Mouse (Mus musculus) gastrocnemius, postnatal 4 days (tissue): Measurements from ENCODE around the gene Pdp2. TPM values are rescaled to one million over a fixed set of nuclear protein-coding genes. Genes with fewer than 3 reads are reported as not detected.
A peak's percentile ranks its signal among the peaks of the same experiment; 100 is the strongest.
"Not testable (repeated sequence)": the region's sequence is repeated elsewhere in the genome, so short reads cannot be mapped to it uniquely, and the experiment has no call there.

Source experiments
- DNase-seq, 2 experiments: peaks; one replicate each; pipeline ENCODE4 v3.0.0; 2021 to 2022; ENCODE audit warnings: low spot score in 2 of 2, mixed read lengths in 2 of 2
- long read RNA-seq, 2 experiments: library from polyadenylated mRNA; stranded (forward); transcript quantifications; one replicate each; pipeline ENCODE4 v2.0.0; 2021
- total RNA-seq, 2 experiments: library from RNA; stranded (reverse); gene quantifications; 2 replicates each; pipeline ENCODE4 v1.2.3; 2021

Pdp2 gene
- total RNA-seq, result 1 to 10 TPM; 5.9 to 6.9 TPM
- long read RNA-seq, experiment 1, full-length matches to known transcripts, result 1 of 2 reads
- long read RNA-seq, experiment 1, partial matches to known transcripts, result 0 of 2 reads
- long read RNA-seq, experiment 1, other reads (novel, unspliced or antisense), result 1 of 2 reads
- long read RNA-seq, experiment 2, full-length matches to known transcripts, result 3 of 4 reads
- long read RNA-seq, experiment 2, partial matches to known transcripts, result 0 of 4 reads
- long read RNA-seq, experiment 2, other reads (novel, unspliced or antisense), result 1 of 4 reads

- DNase-seq, result peak; percentile 55 to 84
These were observed at the start of gene Pdp2 for GRCm38 (mm10) chr8:104591133-104591834. TSS of gene Pdp2 (plus strand) at chr8:104591451.

GRCm38 (mm10) chr8:104541515-104541880 lies 49.8 kb upstream of the Pdp2 start:
- DNase-seq, result no peak

GRCm38 (mm10) chr8:104542160-104542559 lies 49.1 kb upstream of the Pdp2 start:
- no peak for DNase-seq

- DNase-seq, result no peak
These were observed 47.7 kb upstream of the Pdp2 start for GRCm38 (mm10) chr8:104543440-104544045.

- DNase-seq, result no peak
These were observed 36.1 kb upstream of the Pdp2 start for GRCm38 (mm10) chr8:104555191-104555590.

- no peak for DNase-seq
These were observed 34.0 kb upstream of the Pdp2 start for GRCm38 (mm10) chr8:104557226-104557625.

- no peak for DNase-seq
These were observed 30.5 kb upstream of the Pdp2 start for GRCm38 (mm10) chr8:104560731-104561130.

GRCm38 (mm10) chr8:104564633-104565456 lies 26.4 kb upstream of the Pdp2 start:
- DNase-seq, result peak; percentile 69 to 84

- DNase-seq, result no peak
These were observed 25.8 kb upstream of the Pdp2 start for GRCm38 (mm10) chr8:104565457-104565798.

GRCm38 (mm10) chr8:104569559-104569958 lies 21.7 kb upstream of the Pdp2 start:
- no peak for DNase-seq

- peak; percentile 65 to 84 for DNase-seq
These were observed 20.6 kb upstream of the Pdp2 start for GRCm38 (mm10) chr8:104570436-104571343.

- DNase-seq, result no peak
These were observed 14.4 kb upstream of the Pdp2 start for GRCm38 (mm10) chr8:104576820-104577219.

GRCm38 (mm10) chr8:104577606-104578005 lies 13.6 kb upstream of the Pdp2 start:
- not testable (repeated sequence) for DNase-seq

- DNase-seq, result no peak
These were observed 6.7 kb upstream of the Pdp2 start for GRCm38 (mm10) chr8:104584522-104584921.

GRCm38 (mm10) chr8:104590284-104590683 lies 967 bp upstream of the Pdp2 start:
- no peak for DNase-seq

- DNase-seq, result no peak
These were observed 605 bp downstream of the Pdp2 start for GRCm38 (mm10) chr8:104591856-104592255.

- no peak for DNase-seq
These were observed 1.3 kb downstream of the Pdp2 start for GRCm38 (mm10) chr8:104592566-104592965.

GRCm38 (mm10) chr8:104593536-104594325 lies 2.5 kb downstream of the Pdp2 start:
- DNase-seq, result no peak

- no peak for DNase-seq
These were observed 3.5 kb downstream of the Pdp2 start for GRCm38 (mm10) chr8:104594611-104595362.
